Mouse (Mus musculus): ENCODE data around the gene Cryba4.

GRCm38 (mm10) chr5:112282123-112282779, 29.9 kb upstream of the Cryba4 start:
- TF ChIP-seq CTCF (IDR thresholded peaks at IDR 0.05; ENCODE audit: low read depth, low read length) (no peak), POLR2A (IDR thresholded peaks at IDR 0.05; ENCODE audit: extremely low read depth, insufficient read depth, low read length) (no peak)
